Mouse (Mus musculus): ENCODE data around the gene Siah1a.

DNA sequence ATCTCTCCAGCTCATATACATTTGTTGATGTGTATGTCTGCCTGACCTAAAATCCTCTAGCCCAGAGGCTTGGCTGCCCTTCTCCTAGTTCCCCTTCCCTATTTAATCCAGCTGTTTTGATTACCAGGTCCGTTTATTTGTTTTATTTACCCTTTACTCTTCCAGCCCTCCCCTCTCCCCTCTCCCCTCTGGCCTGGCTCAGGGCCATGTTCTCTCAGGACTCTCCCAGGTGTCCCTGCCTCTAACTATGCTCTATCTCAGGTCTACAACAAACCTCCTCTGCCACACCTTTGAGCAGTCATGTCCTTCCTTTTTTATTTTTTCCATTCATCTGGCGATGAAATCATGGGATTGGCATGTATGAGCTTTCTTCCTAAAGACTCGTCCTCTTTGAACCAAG, 15.4 kb downstream of the Siah1a start:
- no peak for TF ChIP-seq CTCF (IDR thresholded peaks at IDR 0.05; ENCODE audit: insufficient read depth, low read depth, low read length)
- TF ChIP-seq POLR2A (IDR thresholded peaks at IDR 0.05; ENCODE audit: insufficient read depth, low read depth, low read length): no peak
